Mouse (Mus musculus) ES-Bruce4 (cell line): ENCODE measurements around the gene Arhgap23.

Source experiments
- CTCF ChIP-seq: IDR thresholded peaks from one replicate; pipeline ENCODE4 v1.8.1; 2011; ENCODE audit warnings: low read depth, low read length
- POLR2A ChIP-seq: IDR thresholded peaks from one replicate; pipeline ENCODE4 v1.8.1; 2011; ENCODE audit warnings: low read length; ENCODE audit not compliant: insufficient read depth

DNA sequence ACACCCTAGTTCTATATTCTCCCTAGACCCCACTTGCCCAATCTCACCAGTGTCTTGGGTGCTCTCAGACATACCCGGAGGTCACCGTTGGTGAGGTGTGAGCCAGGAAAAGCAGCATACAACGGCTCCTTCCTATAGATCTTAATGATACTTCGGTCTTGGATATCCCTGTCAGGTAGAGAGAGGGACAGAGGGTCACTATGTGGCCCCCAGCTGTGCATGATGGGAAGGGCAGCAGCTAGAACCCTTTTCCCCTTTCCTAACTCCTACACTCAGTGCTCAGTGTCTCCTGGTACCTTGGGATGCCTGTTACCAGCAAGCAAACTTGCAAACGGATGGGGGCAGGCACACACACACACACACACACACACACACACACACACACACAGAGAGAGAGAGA lies 120.3 kb downstream of the Arhgap23 start:
- no peak for TF ChIP-seq CTCF
- no peak for TF ChIP-seq POLR2A
